Comparison of ENCODE assay signal across 26 mouse cellular contexts in the genomic region with DNA sequence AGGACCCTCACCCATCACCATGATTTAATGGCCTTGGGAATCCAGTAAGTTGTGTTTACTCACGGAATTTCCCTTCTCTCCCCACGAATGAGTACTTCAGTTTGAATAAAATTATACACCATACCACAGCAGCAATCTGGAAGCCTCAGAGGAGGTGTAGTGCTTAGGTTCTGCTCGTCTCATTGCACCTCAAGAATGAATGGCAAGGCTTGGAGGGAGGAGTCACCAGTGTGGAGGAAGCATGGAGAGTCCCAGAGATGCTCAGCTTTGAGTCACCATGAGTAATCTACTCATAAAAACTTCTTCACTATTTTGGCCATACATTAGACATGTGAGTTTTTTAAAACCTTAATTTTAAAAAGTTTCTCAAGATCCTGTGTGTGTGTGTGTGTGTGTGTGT.
"Had no signal": no experiment of that assay in that cellular context is flagged by ENCODE, and none has a peak within 500 bp of the region (broad histone marks: within the 10 kb centered on the region; RNA-seq: fewer than 3 reads in every experiment).

No protein-coding gene starts in this region.

- H3K4me3 ChIP-seq: embryonic facial prominence, embryonic 10.5 days; embryonic facial prominence, embryonic 12.5 days; embryonic facial prominence, embryonic 13.5 days; embryonic facial prominence, embryonic 15.5 days; erythroblast, embryonic 14.5 days; forebrain, embryonic 10.5 days; forebrain, embryonic 12.5 days; forebrain, embryonic 13.5 days; forebrain, embryonic 15.5 days; gastrocnemius, adult 2 months; heart, adult 2 months had no signal

- H3K4me1 ChIP-seq: embryonic facial prominence, embryonic 10.5 days; embryonic facial prominence, embryonic 12.5 days; embryonic facial prominence, embryonic 13.5 days; embryonic facial prominence, embryonic 15.5 days; forebrain, embryonic 10.5 days; forebrain, embryonic 12.5 days; forebrain, embryonic 13.5 days; forebrain, embryonic 15.5 days had no signal

- H3K9me3 ChIP-seq: embryonic facial prominence, embryonic 10.5 days; embryonic facial prominence, embryonic 12.5 days; embryonic facial prominence, embryonic 13.5 days; embryonic facial prominence, embryonic 15.5 days; forebrain, embryonic 10.5 days; forebrain, embryonic 12.5 days; forebrain, embryonic 13.5 days; forebrain, embryonic 15.5 days had no signal

- H3K9ac ChIP-seq: embryonic facial prominence, embryonic 12.5 days; embryonic facial prominence, embryonic 13.5 days; embryonic facial prominence, embryonic 15.5 days; forebrain, embryonic 12.5 days; forebrain, embryonic 13.5 days; forebrain, embryonic 15.5 days; forebrain, postnatal 0 days had no signal

- DNase-seq: cerebellum, adult 9-11 months; cerebellum, postnatal 10 days; cerebellum, postnatal 14 days; cerebellum, postnatal 25 days; cerebellum, postnatal 36 days; embryo, embryonic 11 days; forebrain, postnatal 0 days; gastrocnemius, adult 2 months; gastrocnemius, postnatal 10 days; gastrocnemius, postnatal 14 days; gastrocnemius, postnatal 25 days; gastrocnemius, postnatal 36 days; heart, adult 11 months; heart, adult 18-20 months; heart, adult 2 months had no signal

- H3K36me3 ChIP-seq: embryonic facial prominence, embryonic 10.5 days; embryonic facial prominence, embryonic 12.5 days; embryonic facial prominence, embryonic 13.5 days; embryonic facial prominence, embryonic 15.5 days; forebrain, embryonic 10.5 days; forebrain, embryonic 12.5 days; forebrain, embryonic 15.5 days had no signal

- ATAC-seq: forebrain, embryonic 13.5 days; forebrain, embryonic 14.5 days; forebrain, embryonic 15.5 days; forebrain, embryonic 16.5 days; forebrain, postnatal 0 days had no signal

- H3K4me2 ChIP-seq: embryonic facial prominence, embryonic 12.5 days; embryonic facial prominence, embryonic 13.5 days; embryonic facial prominence, embryonic 15.5 days; forebrain, embryonic 12.5 days; forebrain, embryonic 13.5 days; forebrain, embryonic 15.5 days had no signal

- H3K27ac ChIP-seq: embryonic facial prominence, embryonic 10.5 days; embryonic facial prominence, embryonic 12.5 days; embryonic facial prominence, embryonic 13.5 days; embryonic facial prominence, embryonic 15.5 days; forebrain, embryonic 10.5 days; forebrain, embryonic 12.5 days; forebrain, embryonic 13.5 days; forebrain, embryonic 15.5 days; gastrocnemius, adult 2 months; heart, adult 2 months had no signal

- H3K27me3 ChIP-seq: embryonic facial prominence, embryonic 12.5 days; embryonic facial prominence, embryonic 13.5 days; embryonic facial prominence, embryonic 15.5 days; forebrain, embryonic 12.5 days; forebrain, embryonic 13.5 days; forebrain, embryonic 15.5 days had no signal
